Mouse (Mus musculus): Measurements from ENCODE around the gene Sema5b.

GRCm38 (mm10) chr16:35624877-35625276 lies 83.9 kb downstream of the Sema5b start:
- TF ChIP-seq CTCF (IDR thresholded peaks at IDR 0.05 in 2 of 3, conservative IDR thresholded peaks at IDR 0.05 in 1 of 3; ENCODE audit: control insufficient read depth in 1 of 3, insufficient read depth in 1 of 3, low read depth in 2 of 3, low read length in 3 of 3, poor library complexity in 1 of 3, severe bottlenecking in 1 of 3) (no peak), POLR2A (IDR thresholded peaks at IDR 0.05; ENCODE audit: control insufficient read depth in 1 of 2, insufficient read depth in 1 of 2, low read depth in 1 of 2, low read length in 2 of 2, poor library complexity in 1 of 2) (no peak), KAT2A (conservative IDR thresholded peaks at IDR 0.05; ENCODE audit: low read depth, low read length) (no peak), GATA1 (IDR thresholded peaks at IDR 0.05; ENCODE audit: low read depth, low read length) (no peak), ZKSCAN1 (IDR thresholded peaks at IDR 0.05; ENCODE audit: low read depth, low read length) (no peak), JUND (IDR thresholded peaks at IDR 0.05; ENCODE audit: low read depth, low read length) (no peak), GABPA (IDR thresholded peaks at IDR 0.05; ENCODE audit: low read depth, low read length) (no peak), ZNF384 (IDR thresholded peaks at IDR 0.05; ENCODE audit: low read depth, low read length) (no peak), BHLHE40 (IDR thresholded peaks at IDR 0.05; ENCODE audit: borderline replicate concordance, low read depth, low read length) (no peak), TCF12 (IDR thresholded peaks at IDR 0.05; ENCODE audit: low read depth, low read length) (no peak), EP300 (IDR thresholded peaks at IDR 0.05; ENCODE audit: low read depth in 1 of 2, low read length in 2 of 2) (no peak), HCFC1 (IDR thresholded peaks at IDR 0.05; ENCODE audit: low read depth, low read length) (no peak)
